Mouse (Mus musculus) kidney, postnatal 14 days (tissue): ENCODE results near the gene Rsl1.
"Not testable (repeated sequence)": the region's sequence is repeated elsewhere in the genome, so short reads cannot be mapped to it uniquely, and the experiment has no call there.

Experiments used
- DNase-seq: peaks from one replicate; pipeline ENCODE4 v3.0.0; 2022; ENCODE audit warnings: mixed read lengths

Gene Rsl1

GRCm38 (mm10) chr13:67172991-67173722 lies at the start of gene Rsl1:
Gene Rsl1 (plus strand): TSS chr13:67173182.
- DNase-seq = peak; percentile 86

- no peak for DNase-seq
Measured at GRCm38 (mm10) chr13:67124460-67124859, 48.5 kb upstream of the Rsl1 start.

- DNase-seq = not testable (repeated sequence)
Measured at GRCm38 (mm10) chr13:67127507-67127906, 45.5 kb upstream of the Rsl1 start.

GRCm38 (mm10) chr13:67128038-67128721 lies 44.8 kb upstream of the Rsl1 start:
- DNase-seq = peak; percentile 86

GRCm38 (mm10) chr13:67166122-67166521 lies 6.9 kb upstream of the Rsl1 start:
- not testable (repeated sequence) for DNase-seq

- DNase-seq = peak; percentile 19
Measured at GRCm38 (mm10) chr13:67173723-67174055, 707 bp downstream of the Rsl1 start.

- peak; percentile 67 for DNase-seq
Measured at GRCm38 (mm10) chr13:67194340-67194894, 21.4 kb downstream of the Rsl1 start, which contains the start of gene Zfp455. Gene Zfp455 (plus strand): TSS chr13:67194506.

GRCm38 (mm10) chr13:67201656-67202055 lies 28.7 kb downstream of the Rsl1 start:
- DNase-seq = no peak

GRCm38 (mm10) chr13:67214015-67214607 lies 41.1 kb downstream of the Rsl1 start:
- DNase-seq = no peak
